Mouse (Mus musculus) embryonic facial prominence, embryonic 12.5 days (tissue): ENCODE measurements around the gene E330017A01Rik. TPM values are rescaled to one million over a fixed set of nuclear protein-coding genes. Genes with fewer than 3 reads are reported as not detected.

ENCODE experiments used
- ATAC-seq: fragments of 200-750 bp; cut with Nextera tagmentation; 2 replicates; pipeline ENCODE4 v1.8.0; 2017; ENCODE audit not compliant: insufficient number of reproducible peaks, insufficient read depth, low FRiP score, low TSS enrichment
- H3K27ac ChIP-seq: fragments of 300-500 bp; sonication (generic); 2 replicates; pipeline ENCODE4 v1.5.1; 2016; ENCODE audit warnings: mild to moderate bottlenecking
- H3K27me3 ChIP-seq: fragments of 300-500 bp; sonication (generic); 2 replicates; pipeline ENCODE4 v1.6.1; 2016; ENCODE audit warnings: mild to moderate bottlenecking, moderate library complexity
- H3K36me3 ChIP-seq: fragments of 300-500 bp; sonication (generic); 2 replicates; pipeline ENCODE4 v1.6.1; 2016; ENCODE audit warnings: mild to moderate bottlenecking
- H3K4me1 ChIP-seq: fragments of 300-500 bp; sonication (generic); 2 replicates; pipeline ENCODE4 v1.6.1; 2016
- H3K4me2 ChIP-seq: fragments of 300-500 bp; sonication (generic); replicated peaks from 2 replicates; pipeline ENCODE4 v1.6.1; 2016; ENCODE audit warnings: mild to moderate bottlenecking, moderate library complexity
- H3K4me3 ChIP-seq: fragments of 300-500 bp; sonication (generic); 2 replicates; pipeline ENCODE4 v1.5.1; 2016; ENCODE audit warnings: mild to moderate bottlenecking
- H3K9ac ChIP-seq: fragments of 300-500 bp; sonication (generic); 2 replicates; pipeline ENCODE4 v1.6.1; 2016; ENCODE audit warnings: mild to moderate bottlenecking, moderate library complexity
- H3K9me3 ChIP-seq: fragments of 300-500 bp; sonication (generic); 2 replicates; pipeline ENCODE4 v1.6.1; 2016; ENCODE audit warnings: mild to moderate bottlenecking, moderate library complexity
- WGBS: fragments of 180-500 bp; shearing (Covaris S2); methylation state at CpG from one replicate; pipeline ENCODE4 v1.1.7; 2016; 5-methylcytosine and 5-hydroxymethylcytosine counted together
- polyA plus RNA-seq: library from polyadenylated mRNA; unstranded; fragments of >200 nt; fragmentation: Nextera tagmentation; extraction: Ambion mirVana; gene quantifications from 2 replicates; pipeline ENCODE4 v1.2.1, GENCODE M21; 2016

Gene E330017A01Rik
- not detected in 2 replicates for polyA plus RNA-seq

GRCm38 (mm10) chr16:58638689-58639175, at the start of gene E330017A01Rik:
Gene E330017A01Rik, minus strand, starts transcription at chr16:58638739.
- Histone ChIP-seq H3K4me1 (no peaks in the 10 kb centered on the region), H3K36me3 (no peaks in the 10 kb centered on the region), H3K9me3 (no peaks in the 10 kb centered on the region), H3K9ac (no peak within 1 kb of the TSS), H3K27ac (no peak within 1 kb of the TSS), H3K4me2 (no peak within 1 kb of the TSS), H3K4me3 (no peak within 1 kb of the TSS), H3K27me3 (no peaks in the 10 kb centered on the region)
- 82% methylated on average over 3 of the region's 3 CpGs for WGBS
- ATAC-seq = no peak

- H3K27ac ChIP-seq = no peak overlapping the region
- no peaks in the 10 kb centered on the region for H3K36me3 ChIP-seq
- H3K9me3 ChIP-seq = no peaks in the 10 kb centered on the region
- H3K9ac ChIP-seq = no peak overlapping the region
- no peaks in the 10 kb centered on the region for H3K27me3 ChIP-seq
- ATAC-seq = no peak
- H3K4me2 ChIP-seq = no peak overlapping the region
- H3K4me3 ChIP-seq = no peak overlapping the region
- H3K4me1 ChIP-seq = no peaks in the 10 kb centered on the region
- 75% methylated on average over 20 of the region's 20 CpGs for WGBS
These were observed 47.3 kb upstream of the E330017A01Rik start for GRCm38 (mm10) chr16:58685548-58686537.

- no peaks in the 10 kb centered on the region for H3K36me3 ChIP-seq
- no peak overlapping the region for H3K9ac ChIP-seq
- H3K4me2 ChIP-seq = no peak overlapping the region
- no peak overlapping the region for H3K4me3 ChIP-seq
- H3K4me1 ChIP-seq = no peaks in the 10 kb centered on the region
- no peaks in the 10 kb centered on the region for H3K27me3 ChIP-seq
- H3K9me3 ChIP-seq = no peaks in the 10 kb centered on the region
- ATAC-seq = no peak
- no peak overlapping the region for H3K27ac ChIP-seq
These were observed 46.0 kb upstream of the E330017A01Rik start for GRCm38 (mm10) chr16:58684537-58684936.

GRCm38 (mm10) chr16:58683911-58684310, 45.4 kb upstream of the E330017A01Rik start:
- 76% methylated on average over 4 of the region's 4 CpGs for WGBS
- H3K4me2 ChIP-seq = no peak overlapping the region
- H3K4me3 ChIP-seq = no peak overlapping the region
- ATAC-seq = no peak
- no peak overlapping the region for H3K9ac ChIP-seq
- H3K9me3 ChIP-seq = no peaks in the 10 kb centered on the region
- no peak overlapping the region for H3K27ac ChIP-seq
- no peaks in the 10 kb centered on the region; the same call in 1 of the 2 replicates for H3K36me3 ChIP-seq
- H3K27me3 ChIP-seq = no peaks in the 10 kb centered on the region
- H3K4me1 ChIP-seq = no peaks in the 10 kb centered on the region

GRCm38 (mm10) chr16:58682870-58683269, 44.3 kb upstream of the E330017A01Rik start:
- H3K9ac ChIP-seq = no peak overlapping the region
- WGBS = 77% methylated on average over 7 of the region's 7 CpGs
- H3K4me1 ChIP-seq = no peaks in the 10 kb centered on the region
- ATAC-seq = no peak
- no peak overlapping the region for H3K4me2 ChIP-seq
- H3K27ac ChIP-seq = no peak overlapping the region
- H3K4me3 ChIP-seq = no peak overlapping the region
- no peaks in the 10 kb centered on the region for H3K27me3 ChIP-seq
- peaks cover 6% of the 10 kb centered on the region for H3K36me3 ChIP-seq
- no peaks in the 10 kb centered on the region for H3K9me3 ChIP-seq

- Histone ChIP-seq H3K4me2 (no peak overlapping the region), H3K9me3 (no peaks in the 10 kb centered on the region), H3K9ac (no peak overlapping the region), H3K4me3 (no peak overlapping the region), H3K27ac (no peak overlapping the region), H3K27me3 (no peaks in the 10 kb centered on the region), H3K36me3 (peaks cover 7% of the 10 kb centered on the region), H3K4me1 (no peaks in the 10 kb centered on the region)
- ATAC-seq = no peak
- WGBS = 92% methylated on average over 6 of the region's 6 CpGs
These were observed 43.5 kb upstream of the E330017A01Rik start for GRCm38 (mm10) chr16:58682046-58682445.

GRCm38 (mm10) chr16:58678660-58679059, 40.1 kb upstream of the E330017A01Rik start:
- ATAC-seq = no peak
- WGBS = 77% methylated on average over 7 of the region's 7 CpGs
- no peaks in the 10 kb centered on the region for H3K4me1 ChIP-seq
- no peak overlapping the region for H3K4me3 ChIP-seq
- H3K9me3 ChIP-seq = no peaks in the 10 kb centered on the region
- no peak overlapping the region for H3K9ac ChIP-seq
- H3K27ac ChIP-seq = no peak overlapping the region
- no peaks in the 10 kb centered on the region for H3K27me3 ChIP-seq
- no peak overlapping the region for H3K4me2 ChIP-seq
- H3K36me3 ChIP-seq = peaks cover 23% of the 10 kb centered on the region

GRCm38 (mm10) chr16:58677491-58677890, 39.0 kb upstream of the E330017A01Rik start:
- Histone ChIP-seq H3K9ac (no peak overlapping the region), H3K27me3 (no peaks in the 10 kb centered on the region), H3K4me3 (no peak overlapping the region), H3K9me3 (no peaks in the 10 kb centered on the region), H3K4me2 (no peak overlapping the region), H3K27ac (no peak overlapping the region), H3K36me3 (peaks cover 25% of the 10 kb centered on the region), H3K4me1 (no peaks in the 10 kb centered on the region)
- WGBS = 57% methylated on average over 5 of the region's 5 CpGs
- ATAC-seq = no peak

GRCm38 (mm10) chr16:58676633-58677032, 38.1 kb upstream of the E330017A01Rik start:
- H3K9ac ChIP-seq = no peak overlapping the region
- H3K27me3 ChIP-seq = no peaks in the 10 kb centered on the region
- H3K9me3 ChIP-seq = no peaks in the 10 kb centered on the region
- H3K4me2 ChIP-seq = no peak overlapping the region
- 89% methylated on average over 3 of the region's 3 CpGs for WGBS
- H3K27ac ChIP-seq = no peak overlapping the region
- H3K4me1 ChIP-seq = no peaks in the 10 kb centered on the region
- no peak for ATAC-seq
- no peak overlapping the region for H3K4me3 ChIP-seq
- peaks cover 25% of the 10 kb centered on the region for H3K36me3 ChIP-seq

- H3K27me3 ChIP-seq = no peaks in the 10 kb centered on the region
- H3K27ac ChIP-seq = no peak overlapping the region
- no peaks in the 10 kb centered on the region for H3K9me3 ChIP-seq
- peaks cover 25% of the 10 kb centered on the region for H3K36me3 ChIP-seq
- 0 out of 2 replicates have a peak, but pooled peaks cover under 1% of the 10 kb centered on the region for H3K4me1 ChIP-seq
- no peak overlapping the region for H3K9ac ChIP-seq
- H3K4me2 ChIP-seq = no peak overlapping the region
- ATAC-seq = no peak
- WGBS = 84% methylated on average over 7 of the region's 7 CpGs
- no peak overlapping the region for H3K4me3 ChIP-seq
These were observed 37.6 kb upstream of the E330017A01Rik start for GRCm38 (mm10) chr16:58676156-58676555.

GRCm38 (mm10) chr16:58675256-58675655, 36.7 kb upstream of the E330017A01Rik start:
- 95% methylated on average over 13 of the region's 13 CpGs for WGBS
- Histone ChIP-seq H3K27ac (no peak overlapping the region), H3K36me3 (peaks cover 25% of the 10 kb centered on the region), H3K27me3 (no peaks in the 10 kb centered on the region), H3K4me2 (no peak overlapping the region), H3K9ac (no peak overlapping the region), H3K4me1 (peaks cover 4% of the 10 kb centered on the region; the same call in 1 of the 2 replicates), H3K9me3 (no peaks in the 10 kb centered on the region), H3K4me3 (no peak overlapping the region)
- ATAC-seq = no peak
